Mouse (Mus musculus) MEL (cell line): Measurements from ENCODE around the gene Aspscr1. TPM values are rescaled to one million over a fixed set of nuclear protein-coding genes. Genes with fewer than 3 reads are reported as not detected.

Source experiments
- DNase-seq: peaks from one replicate; pipeline ENCODE4 v3.0.0; 2011; ENCODE audit warnings: low read depth, low spot score
- H3K27ac ChIP-seq: 2 replicates; pipeline ENCODE4 v1.5.1; 2012; ENCODE audit warnings: low read depth, mild to moderate bottlenecking, control low read depth, low read length, moderate library complexity; ENCODE audit not compliant: control insufficient read depth
- H3K27me3 ChIP-seq, 2 experiments: fragments of 150-350 bp in 1 of 2; sonication (generic) in 1 of 2; 2 replicates each; pipeline ENCODE4 v1.6.1; 2012; ENCODE audit warnings: low read length in 2 of 2, mild to moderate bottlenecking in 2 of 2, improper control_type of control experiment in 1 of 2, moderate library complexity in 1 of 2; ENCODE audit not compliant: insufficient read depth in 2 of 2, control insufficient read depth in 1 of 2
- H3K36me3 ChIP-seq, 2 experiments: 2 replicates each; pipeline ENCODE4 v1.6.1; 2012 to 2014; ENCODE audit warnings: low read length in 2 of 2, improper control_type of control experiment in 1 of 2, inconsistent platforms in 1 of 2, mild to moderate bottlenecking in 1 of 2; ENCODE audit not compliant: insufficient read depth in 2 of 2, control insufficient read depth in 1 of 2
- H3K4me1 ChIP-seq, 2 experiments: fragments of 150-350 bp in 1 of 2; sonication (generic) in 1 of 2; 2 replicates each; pipeline ENCODE4 v1.6.1; 2012; ENCODE audit warnings: low read length in 2 of 2, improper control_type of control experiment in 1 of 2, mild to moderate bottlenecking in 1 of 2; ENCODE audit not compliant: insufficient read depth in 2 of 2, control insufficient read depth in 1 of 2
- H3K4me3 ChIP-seq, 2 experiments: fragments of 150-350 bp in 1 of 2; sonication (generic) in 1 of 2; 2 replicates each; pipeline ENCODE4 v1.5.1; 2012; ENCODE audit warnings: low read depth in 2 of 2, low read length in 2 of 2, mild to moderate bottlenecking in 2 of 2, moderate library complexity in 2 of 2, control low read depth in 1 of 2, improper control_type of control experiment in 1 of 2; ENCODE audit not compliant: control insufficient read depth in 1 of 2, insufficient read depth in 1 of 2
- H3K79me2 ChIP-seq: 2 replicates; pipeline ENCODE4 v1.6.1; 2012; ENCODE audit warnings: mild to moderate bottlenecking, low read length, moderate library complexity; ENCODE audit not compliant: control insufficient read depth, poor library complexity, insufficient read depth
- H3K9ac ChIP-seq: 2 replicates; pipeline ENCODE4 v1.6.1; 2012; ENCODE audit warnings: low read depth, mild to moderate bottlenecking, control low read depth, low read length, moderate library complexity; ENCODE audit not compliant: control insufficient read depth, poor library complexity, severe bottlenecking
- H3K9me3 ChIP-seq: fragments of 150-350 bp; sonication (generic); replicated peaks from 2 replicates; pipeline ENCODE4 v1.6.1; 2012; ENCODE audit warnings: mild to moderate bottlenecking, low read length, improper control_type of control experiment, moderate library complexity; ENCODE audit not compliant: insufficient read depth
- CHD1 ChIP-seq: IDR thresholded peaks from 2 replicates; pipeline ENCODE4 v1.6.1; 2012; ENCODE audit warnings: low read depth, mild to moderate bottlenecking, inconsistent platforms, low read length, improper control_type of control experiment
- ELF1 ChIP-seq: IDR thresholded peaks from 2 replicates; pipeline ENCODE4 v1.6.1; 2014; ENCODE audit warnings: low read depth, mild to moderate bottlenecking, inconsistent platforms, low read length, improper control_type of control experiment, moderate library complexity
- ETS1 ChIP-seq: IDR thresholded peaks from 2 replicates; pipeline ENCODE4 v1.6.1; 2012; ENCODE audit warnings: low read depth, mild to moderate bottlenecking, inconsistent platforms, low read length, improper control_type of control experiment, moderate library complexity
- HCFC1 ChIP-seq: IDR thresholded peaks from 2 replicates; pipeline ENCODE4 v1.6.1; 2012; ENCODE audit warnings: low read depth, mild to moderate bottlenecking, inconsistent platforms, low read length, improper control_type of control experiment, moderate library complexity
- KAT2A ChIP-seq: conservative IDR thresholded peaks from 2 replicates; pipeline ENCODE4 v1.6.1; 2012; ENCODE audit warnings: low read depth, low read length, improper control_type of control experiment, inconsistent platforms
- MYB ChIP-seq: IDR thresholded peaks from 2 replicates; pipeline ENCODE4 v1.6.1; 2011; ENCODE audit warnings: mild to moderate bottlenecking, low read depth, low read length, improper control_type of control experiment
- NELFE ChIP-seq: IDR thresholded peaks from 2 replicates; pipeline ENCODE4 v1.6.1; 2011; ENCODE audit warnings: low read depth, low read length, improper control_type of control experiment
- POLR2A ChIP-seq, 2 experiments: IDR thresholded peaks; 2 replicates each; pipeline ENCODE4 v1.6.1; 2011 to 2012; ENCODE audit warnings: low read length in 2 of 2, mild to moderate bottlenecking in 2 of 2, control low read depth in 1 of 2, improper control_type of control experiment in 1 of 2, low read depth in 1 of 2, moderate library complexity in 1 of 2; ENCODE audit not compliant: control insufficient read depth in 1 of 2, insufficient read depth in 1 of 2, poor library complexity in 1 of 2
- SIN3A ChIP-seq: IDR thresholded peaks from 2 replicates; pipeline ENCODE4 v1.6.1; 2012; ENCODE audit warnings: low read length, improper control_type of control experiment, inconsistent platforms
- SMC3 ChIP-seq: IDR thresholded peaks from 2 replicates; pipeline ENCODE4 v1.6.1; 2011; ENCODE audit warnings: low read depth, low read length, improper control_type of control experiment
- TAL1 ChIP-seq: IDR thresholded peaks from 2 replicates; pipeline ENCODE4 v1.6.1; 2012; ENCODE audit warnings: mild to moderate bottlenecking, inconsistent platforms, low read length, moderate library complexity, mixed read lengths
- UBTF ChIP-seq: IDR thresholded peaks from 2 replicates; pipeline ENCODE4 v1.6.1; 2012; ENCODE audit warnings: low read depth, mild to moderate bottlenecking, inconsistent platforms, low read length, improper control_type of control experiment, moderate library complexity, borderline replicate concordance; ENCODE audit not compliant: insufficient read depth
- USF1 ChIP-seq: IDR thresholded peaks from 2 replicates; pipeline ENCODE4 v1.6.1; 2014; ENCODE audit warnings: low read depth, mild to moderate bottlenecking, inconsistent platforms, low read length, improper control_type of control experiment, moderate library complexity
- USF2 ChIP-seq, 2 experiments: IDR thresholded peaks; 2 replicates each; pipeline ENCODE4 v1.6.1; 2011 to 2012; ENCODE audit warnings: improper control_type of control experiment in 2 of 2, low read length in 2 of 2, borderline replicate concordance in 1 of 2, inconsistent platforms in 1 of 2, low read depth in 1 of 2, mild to moderate bottlenecking in 1 of 2; ENCODE audit not compliant: insufficient read depth in 1 of 2
- ZC3H11A ChIP-seq: IDR thresholded peaks from 2 replicates; pipeline ENCODE4 v1.6.1; 2012; ENCODE audit warnings: low read depth, mild to moderate bottlenecking, inconsistent platforms, low read length, improper control_type of control experiment
- ZMIZ1 ChIP-seq: IDR thresholded peaks from 2 replicates; pipeline ENCODE4 v1.6.1; 2012; ENCODE audit warnings: low read depth, mild to moderate bottlenecking, inconsistent platforms, low read length, improper control_type of control experiment, moderate library complexity
- polyA plus RNA-seq, 2 experiments: library from polyadenylated mRNA; stranded (reverse) in 1 of 2; unstranded in 1 of 2; fragments of >175 nt in 1 of 2; fragments of >200 nt in 1 of 2; gene quantifications; 2 replicates each; pipeline versions ENCODE4 v1.2.1 to v1.2.4; 2012; ENCODE audit warnings: low replicate concordance in 2 of 2, low read depth in 1 of 2; ENCODE audit not compliant: insufficient read length in 2 of 2, insufficient read depth in 1 of 2, missing spikeins in 1 of 2
- total RNA-seq: library from RNA; depleted of rRNA; stranded (reverse); fragments of 300-350 nt; gene quantifications from 2 replicates; pipeline ENCODE4 v1.2.3, GENCODE M21; 2012

Aspscr1 gene
- total and polyA plus RNA-seq, 3 experiments, result 36.2 to 72.5 TPM; not detected in 1

DNA sequence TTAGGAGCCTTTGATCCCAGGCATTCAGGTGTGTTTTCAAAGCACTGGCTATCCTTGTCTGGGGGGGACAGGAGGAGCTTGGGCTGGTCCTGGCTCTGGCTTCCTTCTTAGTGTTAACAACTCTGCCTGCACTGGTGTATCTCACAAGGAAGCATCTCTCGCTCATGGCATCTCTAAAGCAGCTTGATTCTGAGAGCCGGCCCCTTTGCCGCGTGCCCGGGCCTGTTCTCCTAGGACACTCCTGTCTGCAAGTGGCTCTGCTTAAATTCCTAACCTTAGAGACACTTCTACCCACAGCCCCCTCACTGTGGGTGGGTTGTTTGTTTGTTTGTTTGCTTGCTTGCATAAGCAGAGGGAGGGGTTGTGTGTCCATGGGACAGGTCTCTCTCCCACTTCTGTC lies 35.2 kb downstream of the Aspscr1 start:
- H3K4me1 ChIP-seq, result no peaks in the 10 kb centered on the region
- no peaks in the 10 kb centered on the region for H3K9me3 ChIP-seq
- no peaks in the 10 kb centered on the region for H3K27me3 ChIP-seq
- no peak overlapping the region for H3K27ac ChIP-seq
- no peak for DNase-seq
- no peak overlapping the region for H3K9ac ChIP-seq
- no peaks in the 10 kb centered on the region for H3K36me3 ChIP-seq
- H3K79me2 ChIP-seq, result peaks cover 2% of the 10 kb centered on the region
- TF ChIP-seq USF2 (IDR thresholded peaks at IDR 0.05; ENCODE audit: borderline replicate concordance in 1 of 2, insufficient read depth in 1 of 2, low read depth in 1 of 2, low read length in 2 of 2) (no peak), ZMIZ1 (no peak), ETS1 (no peak), ZC3H11A (no peak), KAT2A (no peak), USF1 (no peak), UBTF (no peak), SMC3 (no peak), HCFC1 (no peak)
- TF ChIP-seq, all 39 proteins: peak for 0
- H3K4me3 ChIP-seq, result no peak overlapping the region

DNA sequence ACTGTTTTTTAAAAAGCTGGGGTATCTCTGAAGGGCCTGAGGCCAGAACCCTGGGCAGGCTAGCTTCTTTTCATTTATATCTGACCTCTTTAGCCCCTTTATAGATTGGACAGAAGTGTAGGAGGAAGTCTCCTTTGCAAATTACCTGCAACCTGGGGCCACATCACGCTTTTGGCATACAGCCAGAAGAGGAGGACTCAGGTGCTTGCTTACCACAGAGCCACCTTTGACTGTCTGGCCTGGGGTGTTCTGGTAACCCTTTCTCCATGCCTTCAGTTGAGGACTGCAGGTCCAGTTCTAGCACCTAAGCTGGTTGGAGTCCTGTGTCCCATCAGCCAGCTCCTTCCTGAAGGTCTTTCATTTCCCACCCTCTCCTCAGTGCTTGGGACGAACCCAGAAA lies 36.8 kb downstream of the Aspscr1 start:
- Histone ChIP-seq H3K4me1 (peaks cover 0 to under 1% of the 10 kb centered on the region in 2 experiments; a peak in 1 of 4 replicates), H3K27me3 (no peaks in the 10 kb centered on the region), H3K4me3 (no peak overlapping the region), H3K9me3 (no peaks in the 10 kb centered on the region)
- TF ChIP-seq CHD1, result no peak
- no peak for TF ChIP-seq ELF1
- TF ChIP-seq ETS1, result no peak
- TF ChIP-seq SIN3A, result no peak
- TF ChIP-seq POLR2A (IDR thresholded peaks at IDR 0.05; ENCODE audit: control insufficient read depth in 1 of 2, insufficient read depth in 1 of 2, low read depth in 1 of 2, low read length in 2 of 2, poor library complexity in 1 of 2), result no peak
- TF ChIP-seq MYB, result no peak
- no peak for TF ChIP-seq TAL1
- no peak for TF ChIP-seq NELFE
- TF ChIP-seq, all 39 proteins: peak for 0
- H3K9ac ChIP-seq, result no peak overlapping the region
- H3K79me2 ChIP-seq, result peaks cover 15% of the 10 kb centered on the region
- no peak for DNase-seq
- no peaks in the 10 kb centered on the region for H3K36me3 ChIP-seq
- H3K27ac ChIP-seq, result no peak overlapping the region
